Mouse (Mus musculus) liver, postnatal 0 days (tissue): Measurements from ENCODE around the gene Pde1b.

ENCODE experiments used
- CTCF ChIP-seq: sonication (generic); IDR thresholded peaks from 2 replicates; pipeline ENCODE4 v1.5.1; 2016; ENCODE audit warnings: antibody characterized with exemption, low read depth
- EP300 ChIP-seq: IDR thresholded peaks from 2 replicates; pipeline ENCODE4 v1.6.1; 2016; ENCODE audit warnings: antibody characterized with exemption, low read depth, mild to moderate bottlenecking

DNA sequence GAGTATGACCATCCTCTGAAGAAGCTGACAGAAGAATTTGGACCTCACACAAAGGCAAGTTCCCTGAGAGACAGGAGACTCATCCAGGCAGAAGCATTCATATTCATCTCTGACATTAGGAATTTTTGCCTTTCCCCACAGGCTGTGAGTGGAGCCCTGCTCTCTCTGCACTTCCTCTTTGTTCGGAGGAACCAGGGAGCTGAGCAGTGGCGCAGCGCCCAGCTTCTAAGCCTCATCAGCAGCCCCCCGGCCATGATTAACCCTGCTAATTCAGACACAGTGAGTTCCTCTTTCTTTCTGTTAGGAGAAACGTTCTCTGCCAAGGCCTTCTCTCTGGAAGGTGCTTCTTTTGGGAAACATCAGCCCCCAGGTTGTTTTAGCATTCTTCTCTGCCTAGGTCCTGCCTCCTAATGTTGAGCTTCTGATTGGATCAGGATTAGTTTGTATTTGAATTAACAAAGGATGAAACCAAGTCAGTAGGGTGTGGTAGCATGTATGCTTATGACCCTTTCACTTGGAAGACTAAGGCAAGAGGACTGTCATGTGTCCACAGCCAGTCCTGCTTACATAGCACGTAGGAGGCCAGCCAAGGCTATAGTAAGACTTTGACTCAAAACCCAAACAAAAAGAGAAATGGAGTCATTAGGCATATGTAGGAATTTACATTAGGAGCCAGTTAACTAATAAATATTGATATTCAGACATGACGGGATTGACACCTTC is 40.1 kb upstream of the Pde1b start:
- no peak for TF ChIP-seq EP300
- TF ChIP-seq CTCF = no peak
